Comparison of ENCODE assay signal across 3 mouse cellular contexts in the genomic region with DNA sequence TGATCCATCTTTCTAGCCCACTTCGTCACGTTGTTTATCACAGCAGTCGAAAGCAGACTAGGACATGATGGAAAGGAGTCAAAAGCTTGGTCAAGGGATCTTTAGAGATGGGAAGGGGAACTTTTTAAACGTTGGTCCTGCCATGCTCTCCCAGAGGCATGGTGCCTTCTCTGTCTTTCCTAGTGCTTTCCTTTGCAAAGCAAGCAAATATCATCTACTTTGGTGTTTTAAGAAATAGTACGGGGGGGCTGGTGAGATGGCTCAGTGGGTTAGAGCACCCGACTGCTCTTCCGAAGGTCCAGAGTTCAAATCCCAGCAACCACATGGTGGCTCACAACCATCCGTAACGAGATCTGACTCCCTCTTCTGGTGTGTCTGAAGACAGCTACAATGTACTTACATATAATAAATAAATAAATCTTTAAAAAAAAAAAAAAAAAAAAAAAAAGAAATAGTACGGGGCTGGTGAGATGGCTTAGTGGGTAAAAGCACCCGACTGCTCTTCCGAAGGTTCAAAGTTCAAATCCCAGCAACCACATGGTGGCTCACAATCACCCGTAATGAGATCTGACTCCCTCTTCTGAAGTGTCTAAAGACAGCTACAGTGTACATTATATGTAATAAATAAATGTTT.
DNase-seq lines count a peak whose midpoint lies in the region; ATAC-seq and TF ChIP-seq lines count a peak whose summit lies in the region.
"Not testable (repeated sequence)": the region's sequence is repeated elsewhere in the genome, so short reads cannot be mapped to it uniquely, and the experiment has no call there.

No protein-coding gene starts in this region.

- DNase-seq in MEL (ENCODE audit: low read depth, low spot score), result peak; percentile 19
- not testable (repeated sequence) for DNase-seq in intestine, embryonic 14.5 days (ENCODE audit: low spot score)

- not testable (repeated sequence) for TF ChIP-seq RAD21 in MEL (IDR thresholded peaks at IDR 0.05; ENCODE audit: low read depth, low read length)

- not testable (repeated sequence) for H3K9me3 ChIP-seq in MEL (replicated peaks; ENCODE audit: insufficient read depth, low read length); intestine, embryonic 14.5 days (ENCODE audit: control insufficient read depth, low read length); stomach, embryonic 16.5 days (replicated peaks; ENCODE audit: control insufficient read depth, low read length)

- not testable (repeated sequence) for H3K9ac ChIP-seq in MEL (ENCODE audit: control insufficient read depth, low read depth, low read length, poor library complexity, severe bottlenecking); intestine, embryonic 14.5 days (ENCODE audit: low read length); stomach, embryonic 16.5 days (ENCODE audit: low read length)

- TF ChIP-seq CTCF in MEL (IDR thresholded peaks at IDR 0.05 in 2 of 3, conservative IDR thresholded peaks at IDR 0.05 in 1 of 3; ENCODE audit: control insufficient read depth in 1 of 3, insufficient read depth in 1 of 3, low read depth in 2 of 3, low read length in 3 of 3, poor library complexity in 1 of 3, severe bottlenecking in 1 of 3), result not testable (repeated sequence)

- H3K79me2 ChIP-seq in MEL (ENCODE audit: control insufficient read depth, insufficient read depth, low read length, poor library complexity), result not testable (repeated sequence)

- H3K27me3 ChIP-seq in MEL (ENCODE audit: control insufficient read depth in 1 of 2, insufficient read depth in 2 of 2, low read length in 2 of 2); intestine, embryonic 14.5 days (replicated peaks; ENCODE audit: control insufficient read depth, insufficient read depth, low read length); stomach, embryonic 16.5 days (ENCODE audit: control insufficient read depth, insufficient read depth, low read length): not testable (repeated sequence)

- H3K4me1 ChIP-seq in MEL (ENCODE audit: control insufficient read depth in 1 of 2, insufficient read depth in 2 of 2, low read length in 2 of 2); intestine, embryonic 14.5 days (replicated peaks; ENCODE audit: control insufficient read depth, insufficient read depth, low read length); stomach, embryonic 16.5 days (ENCODE audit: control insufficient read depth, insufficient read depth, low read length): not testable (repeated sequence)

- not testable (repeated sequence) for H3K4me2 ChIP-seq in intestine, embryonic 14.5 days (ENCODE audit: low read length)
- peak overlapping the region; percentile 34; the same call in 1 of the 2 replicates for H3K4me2 ChIP-seq in stomach, embryonic 16.5 days (ENCODE audit: low read depth, low read length)

- not testable (repeated sequence) for H3K36me3 ChIP-seq in MEL (ENCODE audit: control insufficient read depth in 1 of 2, insufficient read depth in 2 of 2, low read length in 2 of 2); intestine, embryonic 14.5 days (ENCODE audit: control insufficient read depth, insufficient read depth, low read length); stomach, embryonic 16.5 days (ENCODE audit: control insufficient read depth, insufficient read depth, low read length)

- 0 out of 2 replicates have a peak, but pooled peaks have one; percentile 4 for ATAC-seq in intestine, embryonic 14.5 days (replicated peaks; ENCODE audit: low FRiP score, low TSS enrichment, low read depth)
- ATAC-seq in stomach, embryonic 16.5 days (ENCODE audit: insufficient read depth, low FRiP score), result not testable (repeated sequence)

- H3K4me3 ChIP-seq in MEL (ENCODE audit: control insufficient read depth in 1 of 2, insufficient read depth in 1 of 2, low read depth in 2 of 2, low read length in 2 of 2), result peak overlapping the region; percentile 58 to 60; a peak in 3 of 4 replicates
- H3K4me3 ChIP-seq in intestine, embryonic 14.5 days (ENCODE audit: low read depth, low read length); stomach, embryonic 16.5 days (replicated peaks; ENCODE audit: low read length): not testable (repeated sequence)

- TF ChIP-seq POLR2A in MEL (IDR thresholded peaks at IDR 0.05; ENCODE audit: control insufficient read depth in 1 of 2, insufficient read depth in 1 of 2, low read depth in 1 of 2, low read length in 2 of 2, poor library complexity in 1 of 2), result not testable (repeated sequence)

- not testable (repeated sequence) for H3K27ac ChIP-seq in MEL (ENCODE audit: control insufficient read depth, low read depth, low read length); intestine, embryonic 14.5 days (ENCODE audit: low read depth); stomach, embryonic 16.5 days (ENCODE audit: low read length)

- WGBS in intestine, embryonic 14.5 days, result 59% methylated on average over 11 of the region's 13 CpGs
- WGBS in stomach, embryonic 16.5 days, result 60% methylated on average over 11 of the region's 13 CpGs

- not testable (repeated sequence) for TF ChIP-seq EP300 in MEL (IDR thresholded peaks at IDR 0.05; ENCODE audit: low read depth in 1 of 2, low read length in 2 of 2)

TF ChIP-seq in MEL, 35 proteins besides CTCF, POLR2A, EP300 and RAD21:
- TF ChIP-seq TBP (IDR thresholded peaks at IDR 0.05; ENCODE audit: low read depth, low read length), result peak; percentile 94
TF ChIP-seq in MEL: peak in this region for 1; not testable (repeated sequence) for 34.
